Mouse (Mus musculus): Measurements from ENCODE around the gene Myo1d. TPM values are rescaled to one million over a fixed set of nuclear protein-coding genes. Genes with fewer than 3 reads are reported as not detected.

Gene Myo1d
- polyA plus RNA-seq, 1 experiment from 2014 or later: 21.6 TPM

DNA sequence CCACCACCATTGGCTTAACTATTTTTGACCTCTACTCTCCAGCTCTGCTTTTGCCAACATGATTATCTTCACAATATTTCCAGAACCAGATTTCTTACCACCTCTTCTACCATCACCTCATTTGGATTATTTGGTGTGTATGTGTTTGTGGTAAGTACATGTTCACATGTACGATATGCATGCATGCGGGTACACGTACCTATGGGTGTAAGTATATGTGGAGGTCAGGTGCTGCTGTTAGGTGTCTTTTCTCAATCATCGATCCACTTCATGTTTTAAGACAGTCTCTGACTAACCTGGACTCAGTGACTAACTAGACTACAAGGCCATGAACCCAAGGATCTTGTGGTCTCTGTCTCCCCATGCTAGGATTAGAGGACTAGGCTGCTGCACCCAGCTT lies 37.4 kb downstream of the Myo1d start:
- no peaks in the 10 kb centered on the region for H3K27me3 ChIP-seq (ENCODE audit: control insufficient read depth, insufficient read depth, low read length)
- H3K36me3 ChIP-seq (ENCODE audit: control insufficient read depth, insufficient read depth, low read length): no peaks in the 10 kb centered on the region
- no peaks in the 10 kb centered on the region for H3K4me1 ChIP-seq (replicated peaks; ENCODE audit: control insufficient read depth, insufficient read depth)
- H3K4me2 ChIP-seq (replicated peaks; ENCODE audit: low read depth): no peak overlapping the region
- H3K4me3 ChIP-seq (ENCODE audit: low read depth, low read length): no peak overlapping the region
- ATAC-seq (ENCODE audit: low FRiP score, low TSS enrichment) (no peak), DNase-seq (ENCODE audit: low spot score) (no peak)
- 98% methylated on average over 4 of the region's 4 CpGs for WGBS
- TF ChIP-seq CTCF (IDR thresholded peaks at IDR 0.05; ENCODE audit: low read depth): no peak
- TF ChIP-seq EP300 (optimal IDR thresholded peaks at IDR 0.05): no peak
- no peak overlapping the region for H3K27ac ChIP-seq (replicated peaks)
- no peak overlapping the region for H3K9ac ChIP-seq (ENCODE audit: low read length)
- no peaks in the 10 kb centered on the region for H3K9me3 ChIP-seq (ENCODE audit: control insufficient read depth, low read length)

DNA sequence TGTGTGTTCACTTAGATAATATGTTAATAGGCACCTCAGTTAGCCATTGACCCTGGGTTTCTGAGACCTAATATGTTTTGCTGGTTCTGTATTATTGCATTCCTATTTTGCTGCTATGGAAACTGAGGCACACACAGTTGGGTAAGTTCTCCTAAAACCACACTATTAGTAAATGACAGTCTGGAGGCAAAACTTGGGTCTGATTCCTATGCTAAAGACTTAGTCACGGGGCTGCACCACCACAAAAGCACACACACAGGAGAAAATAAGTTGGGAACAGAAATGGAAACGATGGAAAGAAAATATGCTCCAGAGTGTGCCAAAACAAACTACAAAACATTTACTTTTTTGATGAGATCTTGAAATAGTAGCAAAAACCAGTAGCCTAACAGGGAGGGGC lies 45.1 kb downstream of the Myo1d start:
- Histone ChIP-seq H3K27me3 (ENCODE audit: control insufficient read depth, insufficient read depth, low read length) (no peaks in the 10 kb centered on the region), H3K4me2 (replicated peaks; ENCODE audit: low read depth) (no peak overlapping the region), H3K4me3 (ENCODE audit: low read depth, low read length) (no peak overlapping the region), H3K4me1 (replicated peaks; ENCODE audit: control insufficient read depth, insufficient read depth) (no peaks in the 10 kb centered on the region), H3K36me3 (ENCODE audit: control insufficient read depth, insufficient read depth, low read length) (no peaks in the 10 kb centered on the region), H3K9ac (ENCODE audit: low read length) (no peak overlapping the region), H3K27ac (replicated peaks) (no peak overlapping the region), H3K9me3 (ENCODE audit: control insufficient read depth, low read length) (no peaks in the 10 kb centered on the region)
- WGBS: 69% methylated on average over 2 of the region's 2 CpGs
- ATAC-seq (ENCODE audit: low FRiP score, low TSS enrichment) (no peak), DNase-seq (ENCODE audit: low spot score) (no peak)
- TF ChIP-seq EP300 (optimal IDR thresholded peaks at IDR 0.05): no peak

DNA sequence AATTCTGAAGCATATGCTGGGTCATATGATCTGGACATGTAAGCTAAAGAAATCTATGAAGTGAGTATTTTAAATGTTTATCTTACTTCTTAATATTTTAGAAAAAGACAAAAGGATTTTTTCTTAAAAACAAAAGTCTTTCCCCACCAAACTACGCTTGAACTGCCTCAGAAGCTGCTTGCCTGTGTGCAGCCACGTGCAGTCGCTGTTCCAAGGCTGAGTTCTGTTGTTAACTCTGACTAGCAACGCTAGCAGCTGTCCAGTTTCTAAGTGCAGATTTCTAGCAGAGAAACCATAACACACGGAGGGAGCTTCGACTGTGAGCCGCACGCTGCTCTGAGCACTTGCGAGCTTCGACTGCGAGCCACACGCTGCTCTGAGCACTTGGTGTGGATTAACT lies 55.1 kb downstream of the Myo1d start:
- H3K27me3 ChIP-seq (ENCODE audit: control insufficient read depth, insufficient read depth, low read length): no peaks in the 10 kb centered on the region
- no peaks in the 10 kb centered on the region for H3K4me1 ChIP-seq (replicated peaks; ENCODE audit: control insufficient read depth, insufficient read depth)
- no peak overlapping the region for H3K9ac ChIP-seq (ENCODE audit: low read length)
- no peak overlapping the region for H3K27ac ChIP-seq (replicated peaks)
- no peaks in the 10 kb centered on the region for H3K36me3 ChIP-seq (ENCODE audit: control insufficient read depth, insufficient read depth, low read length)
- H3K9me3 ChIP-seq (ENCODE audit: control insufficient read depth, low read length): no peaks in the 10 kb centered on the region
- no peak for TF ChIP-seq CTCF (IDR thresholded peaks at IDR 0.05; ENCODE audit: low read depth)
- no peak for TF ChIP-seq EP300 (optimal IDR thresholded peaks at IDR 0.05)
- no peak overlapping the region for H3K4me2 ChIP-seq (replicated peaks; ENCODE audit: low read depth)
- 53% methylated on average over 12 of the region's 12 CpGs for WGBS
- no peak for DNase-seq (ENCODE audit: low spot score)
- no peak overlapping the region for H3K4me3 ChIP-seq (ENCODE audit: low read depth, low read length)
- no peak for ATAC-seq (ENCODE audit: low FRiP score, low TSS enrichment)

DNA sequence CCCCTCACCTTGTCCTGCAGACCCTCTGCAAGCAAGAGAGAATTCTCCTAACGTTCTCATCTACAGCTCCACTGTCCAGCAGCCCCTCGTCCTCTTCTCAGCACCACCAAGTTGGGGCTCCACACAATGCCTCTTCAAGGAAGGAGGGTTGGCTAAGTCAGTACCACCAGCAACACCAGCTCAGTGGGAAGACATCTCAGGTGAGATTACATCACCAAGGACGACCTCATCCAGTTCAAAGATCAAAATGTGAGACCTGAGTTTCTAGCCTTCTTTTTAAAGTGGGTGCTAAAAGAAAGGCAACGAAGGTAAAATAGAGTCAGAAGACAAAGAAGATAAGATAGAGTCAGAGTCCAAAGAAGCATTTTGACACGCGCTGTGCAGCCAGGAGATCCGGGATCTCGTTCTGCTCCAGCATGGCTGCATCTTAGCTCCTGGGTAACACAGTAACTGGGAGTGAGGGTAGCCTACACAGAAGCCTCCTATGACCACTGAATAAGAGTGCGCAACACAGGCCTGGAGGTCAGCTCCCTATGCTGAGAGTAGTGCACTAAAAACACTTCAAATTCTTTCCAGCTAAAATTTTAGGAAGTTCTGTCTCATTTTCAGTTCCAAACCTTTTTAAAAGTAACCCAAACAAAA lies 56.3 kb downstream of the Myo1d start:
- H3K9ac ChIP-seq (ENCODE audit: low read length): no peak overlapping the region
- H3K36me3 ChIP-seq (ENCODE audit: control insufficient read depth, insufficient read depth, low read length): no peaks in the 10 kb centered on the region
- H3K4me1 ChIP-seq (replicated peaks; ENCODE audit: control insufficient read depth, insufficient read depth): no peaks in the 10 kb centered on the region
- H3K4me3 ChIP-seq (ENCODE audit: low read depth, low read length): no peak overlapping the region
- WGBS: 75% methylated on average over 9 of the region's 9 CpGs
- no peak overlapping the region for H3K4me2 ChIP-seq (replicated peaks; ENCODE audit: low read depth)
- DNase-seq (ENCODE audit: low spot score) (no peak), ATAC-seq (ENCODE audit: low FRiP score, low TSS enrichment) (no peak)
- TF ChIP-seq EP300 (optimal IDR thresholded peaks at IDR 0.05) (no peak), CTCF (IDR thresholded peaks at IDR 0.05; ENCODE audit: low read depth) (no peak)
- no peaks in the 10 kb centered on the region for H3K27me3 ChIP-seq (ENCODE audit: control insufficient read depth, insufficient read depth, low read length)
- H3K27ac ChIP-seq (replicated peaks): no peak overlapping the region
- H3K9me3 ChIP-seq (ENCODE audit: control insufficient read depth, low read length): no peaks in the 10 kb centered on the region

DNA sequence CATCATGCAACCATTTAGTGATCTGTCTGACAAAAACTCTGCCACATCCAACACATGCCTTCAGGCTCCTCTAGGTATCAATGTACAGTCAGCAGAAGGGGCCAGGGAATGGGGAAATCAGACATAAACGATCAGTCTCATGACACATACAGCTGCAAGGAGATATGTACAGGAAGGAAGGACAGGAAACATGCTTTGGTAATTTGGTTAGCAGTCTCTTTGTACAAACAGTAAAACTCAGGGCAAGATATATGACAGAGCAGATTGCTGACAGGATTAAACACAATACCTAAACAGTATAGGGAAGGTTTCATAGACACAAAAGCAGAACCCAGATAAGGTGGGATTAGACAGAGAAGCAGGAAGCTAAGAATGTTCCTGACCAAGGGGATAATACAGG lies 60.8 kb downstream of the Myo1d start:
- Histone ChIP-seq H3K4me1 (replicated peaks; ENCODE audit: control insufficient read depth, insufficient read depth) (no peaks in the 10 kb centered on the region), H3K9ac (ENCODE audit: low read length) (no peak overlapping the region), H3K9me3 (ENCODE audit: control insufficient read depth, low read length) (no peaks in the 10 kb centered on the region), H3K36me3 (ENCODE audit: control insufficient read depth, insufficient read depth, low read length) (no peaks in the 10 kb centered on the region), H3K27me3 (ENCODE audit: control insufficient read depth, insufficient read depth, low read length) (no peaks in the 10 kb centered on the region), H3K27ac (replicated peaks) (no peak overlapping the region), H3K4me2 (replicated peaks; ENCODE audit: low read depth) (no peak overlapping the region), H3K4me3 (ENCODE audit: low read depth, low read length) (no peak overlapping the region)
- DNase-seq (ENCODE audit: low spot score): no peak
- TF ChIP-seq CTCF (IDR thresholded peaks at IDR 0.05; ENCODE audit: low read depth) (no peak), EP300 (optimal IDR thresholded peaks at IDR 0.05) (no peak)
- no peak for ATAC-seq (ENCODE audit: low FRiP score, low TSS enrichment)
- 20% methylated on average over 1 of the region's 1 CpGs for WGBS

DNA sequence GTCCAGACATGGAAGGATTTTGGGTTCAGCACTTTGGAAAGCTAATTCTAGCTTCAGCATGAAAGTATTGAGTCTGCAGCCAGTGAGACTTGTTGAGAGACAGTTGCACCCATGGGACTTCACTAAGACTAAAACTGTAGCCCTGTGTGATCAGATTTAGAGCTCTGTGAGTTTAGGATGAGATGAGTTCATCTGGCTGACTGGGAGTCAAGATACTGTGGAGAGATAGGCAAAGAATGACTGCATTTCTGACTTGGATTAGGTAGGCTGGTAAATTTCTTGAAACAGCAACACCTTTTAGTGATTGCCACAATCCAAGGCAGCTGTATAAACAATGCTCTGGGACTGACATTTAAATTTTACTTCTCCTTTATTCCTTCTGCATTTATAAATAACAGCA lies 61.8 kb downstream of the Myo1d start:
- no peak overlapping the region for H3K27ac ChIP-seq (replicated peaks)
- no peaks in the 10 kb centered on the region for H3K4me1 ChIP-seq (replicated peaks; ENCODE audit: control insufficient read depth, insufficient read depth)
- no peak overlapping the region for H3K4me3 ChIP-seq (ENCODE audit: low read depth, low read length)
- no peaks in the 10 kb centered on the region for H3K9me3 ChIP-seq (ENCODE audit: control insufficient read depth, low read length)
- DNase-seq (ENCODE audit: low spot score): no peak
- no peak overlapping the region for H3K4me2 ChIP-seq (replicated peaks; ENCODE audit: low read depth)
- ATAC-seq (ENCODE audit: low FRiP score, low TSS enrichment): no peak
- no peak overlapping the region for H3K9ac ChIP-seq (ENCODE audit: low read length)
- TF ChIP-seq EP300 (optimal IDR thresholded peaks at IDR 0.05): no peak
- no peak for TF ChIP-seq CTCF (IDR thresholded peaks at IDR 0.05; ENCODE audit: low read depth)
- H3K36me3 ChIP-seq (ENCODE audit: control insufficient read depth, insufficient read depth, low read length): no peaks in the 10 kb centered on the region
- H3K27me3 ChIP-seq (ENCODE audit: control insufficient read depth, insufficient read depth, low read length): no peaks in the 10 kb centered on the region
